Mouse (Mus musculus) lung, embryonic 14.5 days (tissue): Measurements from ENCODE around the gene Tpra1. TPM values are rescaled to one million over a fixed set of nuclear protein-coding genes. Genes with fewer than 3 reads are reported as not detected.
A peak's percentile ranks its signal among the peaks of the same experiment; 100 is the strongest.

ENCODE experiments used
- ATAC-seq: fragments of 200-750 bp; cut with Nextera tagmentation; 2 replicates; pipeline ENCODE4 v1.8.0; 2017; ENCODE audit warnings: mild to moderate bottlenecking, moderate TSS enrichment, moderate library complexity; ENCODE audit not compliant: insufficient read depth
- DNase-seq: peaks from one replicate; pipeline ENCODE4 v3.0.0-alpha.2; 2015
- H3K27ac ChIP-seq: fragments of 300-500 bp; sonication (generic); 2 replicates; pipeline ENCODE4 v1.5.1; 2014; ENCODE audit warnings: low read depth, mild to moderate bottlenecking, moderate library complexity
- H3K27me3 ChIP-seq: fragments of 300-500 bp; sonication (generic); 2 replicates; pipeline ENCODE4 v1.6.1; 2014; ENCODE audit warnings: low read length, control low read depth; ENCODE audit not compliant: insufficient read depth
- H3K36me3 ChIP-seq: fragments of 300-500 bp; sonication (generic); 2 replicates; pipeline ENCODE4 v1.6.1; 2014; ENCODE audit warnings: control low read depth; ENCODE audit not compliant: insufficient read depth
- H3K4me1 ChIP-seq: fragments of 300-500 bp; sonication (generic); 2 replicates; pipeline ENCODE4 v1.6.1; 2014; ENCODE audit warnings: antibody characterized with exemption, control low read depth; ENCODE audit not compliant: insufficient read depth
- H3K4me2 ChIP-seq: fragments of 300-500 bp; sonication (generic); 2 replicates; pipeline ENCODE4 v1.6.1; 2014; ENCODE audit warnings: mild to moderate bottlenecking
- H3K4me3 ChIP-seq: fragments of 300-500 bp; sonication (generic); 2 replicates; pipeline ENCODE4 v1.5.1; 2014; ENCODE audit warnings: low read depth, low read length
- H3K9ac ChIP-seq: fragments of 300-500 bp; sonication (generic); 2 replicates; pipeline ENCODE4 v1.6.1; 2014
- H3K9me3 ChIP-seq: fragments of 300-500 bp; sonication (generic); 2 replicates; pipeline ENCODE4 v1.6.1; 2016; ENCODE audit warnings: low read depth, low read length, control low read depth
- CTCF ChIP-seq: IDR thresholded peaks from 2 replicates; pipeline ENCODE4 v1.5.1; 2016; ENCODE audit warnings: antibody characterized with exemption, low read depth
- WGBS: fragments of 180-500 bp; shearing (Covaris S2); extraction: QIAGEN DNeasy Blood & Tissue Kit; methylation state at CpG from one replicate; pipeline ENCODE4 v1.1.7; 2014; 5-methylcytosine and 5-hydroxymethylcytosine counted together
- polyA plus RNA-seq: library from polyadenylated mRNA; unstranded; fragments of >200 nt; fragmentation: Nextera tagmentation; extraction: Ambion mirVana; gene quantifications from 2 replicates; pipeline ENCODE4 v1.2.1, GENCODE M21; 2014

The Tpra1 gene
- polyA plus RNA-seq, 1 experiment from 2014 or later: 53.6 TPM

DNA sequence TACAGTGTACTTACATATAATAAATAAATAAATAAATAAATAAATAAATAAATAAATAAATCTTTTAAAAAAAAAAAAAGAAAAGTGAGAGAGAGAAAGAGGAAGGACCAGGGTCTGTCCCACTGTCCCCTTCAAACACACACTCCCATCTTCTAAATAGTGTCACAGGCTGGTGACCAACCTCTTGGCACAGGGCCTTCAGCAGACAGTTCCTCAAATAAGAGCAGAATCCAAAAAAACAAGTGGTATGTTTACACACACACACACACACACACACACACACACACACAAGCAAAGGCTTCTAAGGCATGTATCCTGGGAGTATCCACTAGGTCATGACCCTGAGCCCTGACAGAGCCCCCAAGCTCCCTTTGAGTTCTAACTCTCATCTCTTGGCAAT lies 45.7 kb downstream of the Tpra1 start:
- H3K4me2 ChIP-seq: no peak overlapping the region
- H3K4me3 ChIP-seq: no peak overlapping the region
- no peak overlapping the region for H3K27ac ChIP-seq
- H3K4me1 ChIP-seq: no peaks in the 10 kb centered on the region
- DNase-seq: no peak
- H3K36me3 ChIP-seq: no peaks in the 10 kb centered on the region
- ATAC-seq: no peak
- no peak for TF ChIP-seq CTCF
- H3K9ac ChIP-seq: no peak overlapping the region
- no peaks in the 10 kb centered on the region for H3K27me3 ChIP-seq
- H3K9me3 ChIP-seq: no peaks in the 10 kb centered on the region

DNA sequence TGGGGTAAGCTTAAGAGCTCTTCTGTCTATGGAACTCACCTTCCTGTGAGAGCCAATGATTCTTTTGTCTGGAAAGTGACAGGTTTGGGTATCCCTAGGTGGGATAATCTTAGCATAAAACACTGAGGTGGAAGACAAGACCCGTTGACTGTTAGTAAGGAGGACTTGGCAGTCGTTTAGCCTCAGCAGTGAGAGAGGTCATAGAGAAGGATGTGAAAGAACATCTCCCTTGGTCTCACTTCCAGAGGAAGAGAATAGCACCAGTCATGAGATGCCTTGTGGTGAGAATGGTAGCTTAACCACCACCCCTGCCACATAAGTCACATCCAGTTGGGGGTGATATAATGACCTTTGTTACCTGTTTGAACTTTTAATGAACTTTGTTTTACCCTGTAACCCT lies 54.7 kb downstream of the Tpra1 start:
- Histone ChIP-seq H3K36me3 (no peaks in the 10 kb centered on the region), H3K9ac (no peak overlapping the region), H3K4me2 (no peak overlapping the region), H3K4me3 (no peak overlapping the region), H3K27ac (no peak overlapping the region), H3K4me1 (peaks cover 5% of the 10 kb centered on the region; the same call in 1 of the 2 replicates), H3K27me3 (no peaks in the 10 kb centered on the region), H3K9me3 (no peaks in the 10 kb centered on the region)
- ATAC-seq (no peak), DNase-seq (no peak)
- no peak for TF ChIP-seq CTCF
- WGBS: 71% methylated on average over 2 of the region's 2 CpGs

DNA sequence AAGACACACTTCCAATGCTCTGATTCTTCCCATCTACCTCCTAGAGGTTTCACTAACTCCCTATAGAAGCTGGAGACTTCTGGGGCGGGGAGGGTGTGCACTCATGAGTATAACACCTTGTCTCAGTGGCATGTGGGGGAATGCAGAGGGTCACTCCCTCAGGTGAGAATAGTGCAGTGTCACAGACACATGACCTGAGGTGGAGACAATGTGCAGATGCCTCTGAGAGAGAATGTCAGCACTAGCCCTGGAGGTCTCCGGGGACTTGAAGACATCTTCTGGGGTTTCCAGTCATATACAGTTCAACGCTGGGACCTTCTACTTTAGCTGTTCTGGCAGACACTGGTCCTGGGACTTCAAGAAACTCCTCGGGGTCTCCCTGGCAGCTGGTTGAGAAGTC lies 55.3 kb downstream of the Tpra1 start:
- no peak for DNase-seq
- ATAC-seq: no peak
- TF ChIP-seq CTCF: no peak
- Histone ChIP-seq H3K4me3 (no peak overlapping the region), H3K4me2 (no peak overlapping the region), H3K27ac (no peak overlapping the region), H3K4me1 (peaks cover 5% of the 10 kb centered on the region; the same call in 1 of the 2 replicates), H3K36me3 (no peaks in the 10 kb centered on the region), H3K9ac (no peak overlapping the region), H3K9me3 (no peaks in the 10 kb centered on the region), H3K27me3 (no peaks in the 10 kb centered on the region)
- WGBS: 84% methylated on average over 4 of the region's 4 CpGs

DNA sequence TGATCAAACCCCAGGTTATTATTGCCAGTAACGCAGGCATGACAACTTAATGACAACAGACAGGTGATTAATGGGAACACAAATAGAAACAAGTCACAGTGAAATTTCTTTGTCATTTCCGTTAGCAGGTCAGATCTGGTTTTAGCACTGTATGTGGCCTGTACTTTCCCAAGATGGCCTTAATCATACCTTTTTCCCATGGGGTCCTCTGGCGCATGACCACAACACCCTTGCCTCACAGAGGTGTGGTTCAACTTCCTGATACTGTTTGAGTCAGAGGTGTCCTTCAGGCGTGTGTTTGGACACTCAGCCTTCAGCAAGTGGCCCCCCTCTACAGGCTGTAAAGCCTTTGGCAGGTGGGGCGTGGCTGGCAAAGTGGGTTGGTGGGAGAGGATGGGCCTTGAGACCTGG lies 55.8 kb downstream of the Tpra1 start:
- TF ChIP-seq CTCF: no peak
- Histone ChIP-seq H3K36me3 (no peaks in the 10 kb centered on the region), H3K4me1 (peaks cover 5% of the 10 kb centered on the region; the same call in 1 of the 2 replicates), H3K9ac (no peak overlapping the region), H3K27me3 (no peaks in the 10 kb centered on the region), H3K27ac (no peak overlapping the region), H3K9me3 (no peaks in the 10 kb centered on the region), H3K4me2 (no peak overlapping the region), H3K4me3 (no peak overlapping the region)
- 72% methylated on average over 5 of the region's 5 CpGs for WGBS
- no peak for DNase-seq
- no peak for ATAC-seq

DNA sequence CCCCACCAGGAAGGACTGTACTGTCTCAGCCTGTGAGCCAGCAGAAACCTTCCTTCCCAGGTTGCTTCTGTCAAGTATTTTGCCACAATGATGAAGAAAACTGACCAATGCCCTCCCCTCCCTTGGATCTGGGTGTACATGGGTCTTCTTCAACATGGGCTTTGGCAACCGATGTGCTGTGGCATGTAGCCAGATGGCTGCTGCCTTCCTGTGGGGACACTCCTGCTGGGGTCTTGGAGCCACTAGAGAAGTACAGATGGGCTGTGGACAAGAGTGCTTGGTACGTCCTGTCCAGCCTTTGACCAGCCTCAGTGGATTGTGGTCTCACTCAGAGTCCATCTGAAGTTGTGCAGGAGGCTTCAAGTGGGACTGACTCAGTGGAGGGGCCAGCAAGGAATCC lies 56.3 kb downstream of the Tpra1 start:
- H3K9ac ChIP-seq: no peak overlapping the region
- DNase-seq (no peak), ATAC-seq (no peak)
- no peaks in the 10 kb centered on the region for H3K36me3 ChIP-seq
- no peak overlapping the region for H3K4me2 ChIP-seq
- H3K27ac ChIP-seq: no peak overlapping the region
- peaks cover 5% of the 10 kb centered on the region; the same call in 1 of the 2 replicates for H3K4me1 ChIP-seq
- H3K4me3 ChIP-seq: no peak overlapping the region
- WGBS: 82% methylated on average over 2 of the region's 2 CpGs
- H3K9me3 ChIP-seq: no peaks in the 10 kb centered on the region
- TF ChIP-seq CTCF: no peak
- no peaks in the 10 kb centered on the region for H3K27me3 ChIP-seq

DNA sequence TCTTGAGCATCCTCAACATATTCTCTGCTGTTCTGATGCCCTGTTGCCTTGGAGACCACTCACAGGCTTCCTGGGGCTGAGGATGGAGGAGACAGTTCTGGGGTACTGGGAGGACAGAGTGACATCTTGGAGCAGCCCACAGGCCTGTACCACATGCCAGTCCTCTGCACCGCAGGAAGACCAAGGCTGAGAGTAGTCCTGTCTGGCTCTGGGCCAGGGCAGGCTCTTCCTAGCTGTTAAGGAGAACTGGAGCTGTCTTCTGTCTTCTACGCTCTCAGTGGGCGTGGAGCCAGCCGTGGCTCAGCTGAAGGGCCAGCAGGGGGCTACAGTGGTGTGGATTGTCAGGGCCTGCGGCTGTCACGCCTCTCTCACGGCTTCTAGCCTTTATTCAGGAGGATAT lies 57.8 kb downstream of the Tpra1 start:
- ATAC-seq (peak; percentile 82), DNase-seq (peak; percentile 91)
- H3K4me2 ChIP-seq: no peak overlapping the region
- WGBS: 3% methylated on average over 7 of the region's 7 CpGs
- H3K27me3 ChIP-seq: no peaks in the 10 kb centered on the region
- no peak overlapping the region for H3K9ac ChIP-seq
- H3K36me3 ChIP-seq: no peaks in the 10 kb centered on the region
- no peaks in the 10 kb centered on the region for H3K9me3 ChIP-seq
- peaks cover 5% of the 10 kb centered on the region; the same call in 1 of the 2 replicates for H3K4me1 ChIP-seq
- TF ChIP-seq CTCF: peak; percentile 80
- H3K27ac ChIP-seq: no peak overlapping the region
- H3K4me3 ChIP-seq: no peak overlapping the region

DNA sequence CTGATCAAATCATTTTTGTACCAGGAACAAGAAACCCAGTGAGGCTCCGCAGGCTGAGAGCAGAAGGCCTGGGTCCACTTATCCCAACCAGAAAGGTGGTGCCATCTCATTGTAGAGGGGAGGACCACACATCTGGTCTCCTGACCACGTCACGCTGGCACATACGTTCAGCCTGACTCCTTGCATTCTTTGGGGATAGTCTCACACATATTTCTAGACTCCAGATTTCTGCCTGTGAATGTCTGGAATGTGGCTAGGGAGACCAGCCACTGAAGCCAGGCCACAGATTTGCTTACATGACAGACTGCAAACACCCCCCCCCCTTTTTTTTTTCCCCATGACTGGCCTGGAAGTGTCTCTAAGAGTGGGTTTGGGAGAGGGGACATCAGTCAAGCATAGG lies 58.9 kb downstream of the Tpra1 start:
- Histone ChIP-seq H3K27me3 (no peaks in the 10 kb centered on the region), H3K4me3 (no peak overlapping the region), H3K9ac (no peak overlapping the region), H3K4me2 (no peak overlapping the region), H3K4me1 (peaks cover 5% of the 10 kb centered on the region; the same call in 1 of the 2 replicates), H3K36me3 (no peaks in the 10 kb centered on the region), H3K9me3 (no peaks in the 10 kb centered on the region), H3K27ac (no peak overlapping the region)
- WGBS: 37% methylated on average over 4 of the region's 4 CpGs
- no peak for TF ChIP-seq CTCF
- DNase-seq (peak; percentile 52), ATAC-seq (peak; percentile 67; the same call in 1 of the 2 replicates)

Other genes starting within 250 kb of the Tpra1 start
- 71.5 and 72.4 TPM in 2 replicates for gene Mgll, start 177.8 kb upstream of the Tpra1 start, polyA plus RNA-seq
- gene Abtb1, start 60.3 kb upstream of the Tpra1 start, polyA plus RNA-seq: 29.5 and 34.7 TPM in 2 replicates
- 52.0 and 56.7 TPM in 2 replicates for gene Podxl2, start 27.2 kb upstream of the Tpra1 start, polyA plus RNA-seq
- 153 and 164 TPM in 2 replicates for gene Mcm2, start 3.5 kb upstream of the Tpra1 start, polyA plus RNA-seq